In the genomic region with DNA sequence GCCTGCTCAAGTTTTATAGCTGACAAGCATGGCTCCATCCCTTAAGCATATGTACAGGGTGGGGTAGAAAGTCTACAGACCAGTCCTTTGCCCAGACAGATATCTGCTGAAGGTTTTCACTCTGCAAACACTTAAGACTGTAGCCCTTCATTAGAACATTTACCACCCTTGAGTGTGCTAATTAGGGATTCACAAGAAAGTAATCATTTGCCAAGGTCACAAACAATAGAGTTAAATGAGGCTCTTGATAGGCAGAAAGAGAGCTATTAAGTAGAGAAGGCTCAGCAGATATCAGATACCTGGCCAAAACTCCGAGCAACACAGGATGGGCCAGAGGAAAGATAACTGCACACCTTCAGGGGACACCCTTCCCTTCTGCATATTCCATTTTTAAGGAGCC, we compare ENCODE assay signal across 15 mouse cellular contexts.
"Had no signal": no experiment of that assay in that cellular context is flagged by ENCODE, and none has a peak within 500 bp of the region (broad histone marks: within the 10 kb centered on the region; RNA-seq: fewer than 3 reads in every experiment).

No protein-coding gene starts in this region.

- H3K4me2 ChIP-seq: neural tube, embryonic 15.5 days; stomach, embryonic 15.5 days had no signal

- H3K27me3 ChIP-seq: neural tube, embryonic 15.5 days; stomach, embryonic 15.5 days had no signal

- H3K4me1 ChIP-seq: neural tube, embryonic 15.5 days; stomach, embryonic 15.5 days had no signal

- H3K36me3 ChIP-seq: neural tube, embryonic 15.5 days; stomach, embryonic 15.5 days had no signal

- H3K9ac ChIP-seq: neural tube, embryonic 15.5 days; stomach, embryonic 15.5 days had no signal

- DNase-seq: retina, postnatal 1 day; right cerebral cortex, adult 18-20 months; right cerebral cortex, postnatal 14 days; right cerebral cortex, postnatal 25 days; right cerebral cortex, postnatal 4 days; spleen, adult 18-20 months; thymus, adult 18-20 months; thymus, adult 2 months; thymus, postnatal 14 days; thymus, postnatal 25 days; thymus, postnatal 36 days; thymus, postnatal 4 days had no signal

- H3K4me3 ChIP-seq: neural tube, embryonic 15.5 days; stomach, embryonic 15.5 days had no signal

- H3K27ac ChIP-seq: neural tube, embryonic 15.5 days; stomach, embryonic 15.5 days; stomach, postnatal 0 days had no signal

- H3K9me3 ChIP-seq: neural tube, embryonic 15.5 days; stomach, embryonic 15.5 days had no signal
